Mouse (Mus musculus) forebrain, embryonic 15.5 days (tissue): ENCODE measurements at regions not wholly inside any gene's neighbourhood (a gene's known extent, or its start where the extent isn't known, plus 50 kb on each side); places are given as distances from the start of the nearest gene placed in this dataset.
A peak's percentile ranks its signal among the peaks of the same experiment; 100 is the strongest.

Source experiments
- ATAC-seq: fragments of 200-750 bp; cut with Nextera tagmentation; replicated peaks from 2 replicates; pipeline ENCODE4 v1.8.0; 2017; ENCODE audit warnings: mild to moderate bottlenecking, moderate TSS enrichment, moderate library complexity
- H3K27ac ChIP-seq: fragments of 300-500 bp; sonication (generic); replicated peaks from 2 replicates; pipeline ENCODE4 v1.5.1; 2015; ENCODE audit warnings: mild to moderate bottlenecking, inconsistent platforms
- H3K27me3 ChIP-seq: fragments of 300-500 bp; sonication (generic); 2 replicates; pipeline ENCODE4 v1.6.1; 2015; ENCODE audit warnings: inconsistent platforms
- H3K36me3 ChIP-seq: fragments of 300-500 bp; sonication (generic); 2 replicates; pipeline ENCODE4 v1.6.1; 2015; ENCODE audit warnings: mild to moderate bottlenecking, inconsistent platforms
- H3K4me1 ChIP-seq: fragments of 300-500 bp; sonication (generic); 2 replicates; pipeline ENCODE4 v1.6.1; 2015; ENCODE audit warnings: inconsistent platforms
- H3K4me2 ChIP-seq: fragments of 300-500 bp; sonication (generic); replicated peaks from 2 replicates; pipeline ENCODE4 v1.6.1; 2015; ENCODE audit warnings: mild to moderate bottlenecking, inconsistent platforms
- H3K4me3 ChIP-seq: fragments of 300-500 bp; sonication (generic); 2 replicates; pipeline ENCODE4 v1.5.1; 2015; ENCODE audit warnings: mild to moderate bottlenecking, inconsistent platforms
- H3K9ac ChIP-seq: fragments of 300-500 bp; sonication (generic); replicated peaks from 2 replicates; pipeline ENCODE4 v1.6.1; 2015; ENCODE audit warnings: mild to moderate bottlenecking, inconsistent platforms
- H3K9me3 ChIP-seq: fragments of 300-500 bp; sonication (generic); 2 replicates; pipeline ENCODE4 v1.6.1; 2016; ENCODE audit warnings: inconsistent platforms
- WGBS: fragments of 180-500 bp; shearing (Covaris S2); methylation state at CpG from one replicate; pipeline ENCODE4 v1.1.7; 2015; ENCODE audit warnings: mixed read lengths; 5-methylcytosine and 5-hydroxymethylcytosine counted together

DNA sequence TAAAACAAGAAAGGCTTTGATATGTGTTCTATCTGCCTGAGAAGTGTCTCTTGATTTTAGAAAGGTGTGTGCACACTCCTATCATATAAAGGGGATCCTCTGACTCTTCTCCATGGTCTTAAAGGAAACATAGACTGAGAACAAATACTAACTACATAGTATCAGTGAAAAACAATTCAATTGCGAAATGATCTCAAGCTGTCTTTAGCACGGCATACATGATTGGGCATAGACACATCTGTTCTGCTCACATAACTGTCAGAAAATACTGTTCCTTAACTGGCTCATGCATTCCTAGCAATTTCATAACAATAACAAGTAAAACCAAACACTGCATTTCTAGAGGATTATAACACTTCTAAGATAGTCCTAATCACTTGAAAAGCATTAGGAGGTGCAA lies 95.5 kb upstream of the Kitl start:
- no peaks in the 10 kb centered on the region for H3K9me3 ChIP-seq
- H3K27ac ChIP-seq = no peak overlapping the region
- H3K36me3 ChIP-seq = no peaks in the 10 kb centered on the region
- no peaks in the 10 kb centered on the region for H3K4me1 ChIP-seq
- ATAC-seq = no peak
- H3K9ac ChIP-seq = no peak overlapping the region
- no peak overlapping the region for H3K4me2 ChIP-seq
- H3K27me3 ChIP-seq = no peaks in the 10 kb centered on the region
- H3K4me3 ChIP-seq = no peak overlapping the region
- 77% methylated on average over 2 of the region's 2 CpGs for WGBS

DNA sequence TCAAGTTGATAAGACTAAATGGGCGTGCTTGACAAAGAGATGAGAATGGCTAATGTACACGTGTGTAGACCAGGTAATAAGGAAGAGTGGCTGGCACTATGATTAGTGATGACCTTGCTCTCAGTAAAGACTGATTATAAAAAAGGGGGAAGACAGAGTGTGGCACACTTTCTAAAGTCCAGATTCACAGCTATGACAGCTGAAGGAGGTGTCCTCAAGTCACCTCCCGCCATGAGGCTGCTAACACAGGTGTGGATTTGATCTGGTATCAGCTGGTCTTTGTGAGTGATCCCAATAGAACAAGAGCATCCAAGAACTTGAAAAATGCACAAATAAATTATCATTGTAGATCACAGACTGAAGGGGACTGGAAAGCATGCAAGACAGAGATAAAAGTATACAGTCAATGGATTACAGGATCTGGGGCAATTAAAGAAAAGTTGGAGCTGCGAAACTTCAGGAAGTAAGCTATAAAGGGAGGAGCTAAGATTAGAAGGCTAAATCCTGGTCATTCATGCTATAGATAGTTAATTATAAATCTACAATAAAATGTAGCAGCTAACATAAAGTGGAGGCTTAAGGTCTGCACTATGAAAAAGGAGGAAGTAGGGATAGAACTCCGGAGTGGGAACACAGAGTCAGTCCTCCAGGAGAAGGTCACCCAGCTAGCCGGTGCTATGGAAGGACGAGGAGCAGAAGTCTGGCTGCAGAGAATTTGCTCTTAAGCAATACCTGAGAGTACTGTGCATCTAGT lies 96.7 kb upstream of the Kitl start:
- Histone ChIP-seq H3K4me1 (no peaks in the 10 kb centered on the region), H3K4me2 (no peak overlapping the region), H3K27ac (no peak overlapping the region), H3K36me3 (no peaks in the 10 kb centered on the region), H3K4me3 (no peak overlapping the region), H3K9me3 (no peaks in the 10 kb centered on the region), H3K27me3 (no peaks in the 10 kb centered on the region), H3K9ac (no peak overlapping the region)
- no peak for ATAC-seq
- 95% methylated on average over 7 of the region's 7 CpGs for WGBS

DNA sequence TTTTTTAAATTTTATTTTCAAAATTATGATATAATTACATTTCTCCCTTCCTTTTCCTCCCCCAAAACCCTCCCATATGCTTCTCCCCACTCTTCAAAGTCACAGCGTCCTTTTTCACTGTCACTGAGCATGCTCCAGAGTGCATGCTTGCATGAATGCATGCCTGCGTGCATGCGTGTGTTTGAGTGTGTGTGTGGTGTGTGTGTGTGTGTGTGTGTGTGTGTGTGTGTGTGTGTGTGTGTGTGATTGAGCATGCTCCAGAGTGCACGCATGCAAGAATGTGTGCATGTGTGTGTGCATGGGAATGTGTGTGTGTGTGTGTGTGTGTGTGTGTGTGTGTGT lies 101.6 kb upstream of the Kitl start:
- Histone ChIP-seq H3K4me1 (no peaks in the 10 kb centered on the region), H3K27me3 (0 out of 2 replicates have a peak, but pooled peaks cover 4% of the 10 kb centered on the region), H3K9me3 (no peaks in the 10 kb centered on the region), H3K27ac (no peak overlapping the region), H3K4me2 (no peak overlapping the region), H3K4me3 (no peak overlapping the region), H3K36me3 (no peaks in the 10 kb centered on the region), H3K9ac (no peak overlapping the region)
- 93% methylated on average over 4 of the region's 4 CpGs for WGBS
- no peak for ATAC-seq

DNA sequence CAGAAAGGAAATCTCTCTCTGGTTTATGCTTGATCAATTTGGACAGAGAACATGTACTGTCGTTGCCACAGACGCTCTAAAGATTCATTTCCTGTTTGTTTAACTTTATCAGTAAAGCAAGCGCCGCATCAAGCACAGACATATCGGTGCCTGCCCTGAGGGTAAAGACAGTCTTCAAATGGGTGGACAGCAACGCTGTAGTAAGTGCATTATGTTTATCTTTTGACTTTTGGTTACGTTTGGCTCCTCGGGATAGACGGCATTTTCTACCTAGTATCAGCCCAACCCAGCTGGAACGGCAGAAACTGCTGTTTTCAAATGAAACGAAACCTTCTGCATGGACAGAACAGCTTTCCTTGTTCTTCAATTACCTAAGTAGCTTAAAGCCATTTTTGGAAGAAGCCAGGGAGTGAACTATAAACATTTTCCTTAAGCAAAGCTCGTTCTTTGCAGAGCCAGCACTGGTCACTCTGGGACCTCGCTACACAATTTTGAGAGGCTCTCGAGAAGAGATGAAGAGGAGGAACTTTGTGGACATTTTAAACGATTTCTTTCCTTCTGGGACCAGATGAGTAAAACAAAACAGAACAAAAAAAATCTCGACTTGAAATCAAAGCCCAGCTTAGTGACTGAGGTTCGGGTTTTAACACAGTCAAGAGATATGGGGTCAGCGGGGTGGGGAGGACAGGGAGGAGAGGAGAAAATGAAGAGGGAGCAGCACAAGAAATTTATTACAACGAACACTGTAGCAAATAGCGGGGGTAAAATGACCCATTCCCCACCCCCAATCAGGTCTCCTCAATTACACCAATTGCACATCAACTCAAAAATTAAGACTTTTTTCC lies 102.2 kb upstream of the Kitl start:
- Histone ChIP-seq H3K9ac (no peak overlapping the region), H3K4me2 (no peak overlapping the region), H3K36me3 (no peaks in the 10 kb centered on the region), H3K27me3 (0 out of 2 replicates have a peak, but pooled peaks cover 4% of the 10 kb centered on the region), H3K4me3 (no peak overlapping the region), H3K27ac (no peak overlapping the region), H3K9me3 (no peaks in the 10 kb centered on the region), H3K4me1 (0 out of 2 replicates have a peak, but pooled peaks cover under 1% of the 10 kb centered on the region)
- 83% methylated on average over 20 of the region's 20 CpGs for WGBS
- no peak for ATAC-seq

DNA sequence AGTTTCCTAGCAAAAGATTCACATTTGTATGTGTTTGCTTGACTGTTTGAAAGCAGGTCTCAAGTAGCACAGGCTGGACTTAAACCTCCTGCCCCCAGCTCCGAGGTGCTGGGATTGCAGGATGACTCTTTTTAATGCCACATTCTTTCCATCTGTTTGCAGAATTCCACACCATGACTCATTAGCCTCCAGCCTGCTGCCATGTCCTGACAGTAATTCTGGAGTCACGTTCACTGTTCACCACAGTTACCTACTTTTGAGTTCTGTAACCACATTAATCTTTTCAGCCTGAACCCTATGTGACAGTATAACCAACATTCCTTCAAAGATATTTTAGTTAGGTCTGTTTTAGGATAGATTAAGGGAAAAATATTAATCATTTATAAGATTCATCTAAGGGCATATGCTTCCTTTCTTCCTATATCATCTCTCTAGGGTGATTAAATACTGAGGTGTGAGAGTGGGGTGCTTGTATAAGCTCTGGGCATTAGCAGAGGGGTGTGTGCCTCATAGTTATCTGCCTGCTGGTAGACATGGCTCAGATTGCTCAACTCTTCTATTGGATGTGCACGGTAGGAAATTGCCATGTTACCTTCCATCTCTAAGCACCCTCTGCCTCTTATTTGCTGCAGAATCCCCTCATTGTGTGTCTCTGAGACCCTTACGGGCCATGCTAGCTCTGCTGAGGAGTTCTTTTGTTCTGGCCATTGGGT lies 105.3 kb upstream of the Kitl start:
- WGBS = 71% methylated on average over 4 of the region's 4 CpGs
- H3K9me3 ChIP-seq = no peaks in the 10 kb centered on the region

DNA sequence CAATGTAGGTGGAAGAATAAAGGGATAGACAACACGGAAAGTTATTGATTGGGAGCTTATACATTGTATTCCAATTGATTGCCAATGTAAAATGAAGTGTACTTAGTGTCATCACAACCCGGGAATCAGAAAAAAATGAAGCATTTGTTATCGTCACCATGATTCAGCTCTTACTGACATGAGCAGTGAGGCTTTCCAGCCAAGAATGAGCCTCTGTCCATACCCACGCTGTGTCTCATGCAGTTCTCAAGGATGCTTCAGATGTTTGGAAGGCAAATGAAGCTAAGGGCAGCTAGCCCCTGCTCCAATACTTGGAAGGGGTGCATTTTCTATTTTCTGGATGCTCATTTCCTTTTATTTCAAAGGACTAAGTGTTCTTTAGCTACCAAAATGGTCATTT lies 107.4 kb upstream of the Kitl start:
- H3K4me3 ChIP-seq = no peak overlapping the region
- H3K36me3 ChIP-seq = no peaks in the 10 kb centered on the region
- H3K4me2 ChIP-seq = no peak overlapping the region
- no peak overlapping the region for H3K27ac ChIP-seq
- no peak overlapping the region for H3K9ac ChIP-seq
- H3K9me3 ChIP-seq = no peaks in the 10 kb centered on the region
- 0 out of 2 replicates have a peak, but pooled peaks cover 3% of the 10 kb centered on the region for H3K4me1 ChIP-seq
- no peak for ATAC-seq
- 34% methylated on average over 4 of the region's 4 CpGs for WGBS
- H3K27me3 ChIP-seq = 0 out of 2 replicates have a peak, but pooled peaks cover 4% of the 10 kb centered on the region

More for the DNA sequence above, 105.3 kb upstream of the Kitl start:
- H3K27ac ChIP-seq = no peak overlapping the region
- no peaks in the 10 kb centered on the region for H3K36me3 ChIP-seq
- no peak overlapping the region for H3K9ac ChIP-seq
- H3K4me2 ChIP-seq = no peak overlapping the region
- no peak for ATAC-seq
- 0 out of 2 replicates have a peak, but pooled peaks cover 4% of the 10 kb centered on the region for H3K27me3 ChIP-seq
- H3K4me3 ChIP-seq = no peak overlapping the region
- H3K4me1 ChIP-seq = 0 out of 2 replicates have a peak, but pooled peaks cover 3% of the 10 kb centered on the region

DNA sequence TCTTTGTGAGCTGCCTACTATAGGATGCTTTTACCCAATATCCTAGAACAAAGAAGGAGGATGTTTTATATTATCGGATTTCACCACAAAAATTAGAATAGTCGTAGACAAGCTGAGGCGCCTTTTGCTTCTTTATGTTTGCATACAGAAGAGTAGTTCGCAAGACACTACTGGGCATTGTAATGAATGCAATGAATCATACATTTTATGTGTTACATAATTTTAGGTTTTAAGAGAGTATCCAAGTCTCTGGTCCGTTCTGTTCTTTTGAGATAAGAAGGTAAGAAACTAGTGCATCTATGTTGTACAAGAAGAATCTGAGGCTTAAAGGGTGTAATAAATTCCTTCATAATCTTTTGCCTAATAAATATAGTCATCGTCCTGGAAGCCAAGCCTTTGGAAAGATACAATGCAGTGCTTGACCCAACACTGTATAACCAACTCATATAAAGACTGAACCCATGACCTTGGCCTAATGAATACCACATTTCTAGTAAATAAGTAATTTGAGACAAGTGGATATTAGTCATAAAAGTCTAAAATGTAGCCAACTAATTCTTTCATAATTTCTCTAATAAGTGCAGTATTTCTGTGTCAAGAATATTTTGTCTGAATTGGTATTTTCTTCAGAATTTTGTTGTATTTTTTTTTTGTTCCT lies 108.5 kb upstream of the Kitl start:
- no peak for ATAC-seq
- Histone ChIP-seq H3K27me3 (0 out of 2 replicates have a peak, but pooled peaks cover 4% of the 10 kb centered on the region), H3K27ac (no peak overlapping the region), H3K9ac (no peak overlapping the region), H3K4me1 (0 out of 2 replicates have a peak, but pooled peaks cover 3% of the 10 kb centered on the region), H3K4me3 (no peak overlapping the region), H3K36me3 (no peaks in the 10 kb centered on the region), H3K9me3 (no peaks in the 10 kb centered on the region), H3K4me2 (no peak overlapping the region)
- WGBS = 92% methylated on average over 6 of the region's 6 CpGs

DNA sequence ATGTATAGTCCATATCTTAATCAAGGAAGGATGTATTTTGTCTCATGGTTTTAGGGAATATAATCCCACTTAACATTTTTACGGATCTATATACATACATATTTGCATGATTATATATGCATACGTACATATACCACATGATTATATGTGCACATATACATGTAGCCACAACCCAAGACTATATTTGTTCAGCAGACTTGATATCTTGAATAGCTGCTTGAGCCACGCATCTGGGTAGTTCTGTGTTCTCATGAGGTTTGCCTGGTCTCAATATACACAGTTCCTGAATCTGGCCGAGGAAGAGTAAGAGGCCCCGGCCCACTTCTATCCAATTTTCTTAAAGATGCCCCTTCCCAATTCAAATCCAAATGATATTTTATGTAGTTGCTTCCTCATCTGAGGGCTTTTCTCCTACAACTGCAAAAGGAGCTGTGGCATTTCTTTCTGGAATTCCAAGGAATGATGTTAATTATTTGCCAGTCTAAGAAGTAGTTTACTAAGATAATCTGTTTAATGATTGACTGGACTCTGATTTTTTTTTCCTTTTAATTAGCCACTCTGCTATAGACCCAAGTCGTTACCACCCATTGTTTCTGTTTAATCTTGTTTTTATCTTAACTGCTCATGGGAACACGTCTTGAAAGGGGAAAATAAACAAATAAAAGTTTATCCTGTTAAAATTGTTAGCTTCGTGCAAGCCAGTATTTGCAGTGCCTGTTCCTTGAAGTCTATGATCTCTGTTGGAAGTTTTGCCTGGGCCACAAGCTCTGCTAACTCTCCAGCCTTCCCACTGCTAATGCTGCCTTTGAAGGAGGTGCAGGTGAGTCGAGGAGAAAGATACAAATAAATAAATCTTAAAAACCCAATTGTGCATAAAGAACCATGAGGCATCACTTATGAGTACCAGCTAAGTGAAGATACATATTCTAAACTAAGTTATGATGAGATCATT lies 112.9 kb upstream of the Kitl start:
- ATAC-seq = no peak
- Histone ChIP-seq H3K4me2 (no peak overlapping the region), H3K4me1 (no peaks in the 10 kb centered on the region), H3K9me3 (no peaks in the 10 kb centered on the region), H3K27me3 (no peaks in the 10 kb centered on the region), H3K27ac (no peak overlapping the region), H3K4me3 (no peak overlapping the region), H3K9ac (no peak overlapping the region), H3K36me3 (no peaks in the 10 kb centered on the region)
- WGBS = 56% methylated on average over 9 of the region's 9 CpGs

DNA sequence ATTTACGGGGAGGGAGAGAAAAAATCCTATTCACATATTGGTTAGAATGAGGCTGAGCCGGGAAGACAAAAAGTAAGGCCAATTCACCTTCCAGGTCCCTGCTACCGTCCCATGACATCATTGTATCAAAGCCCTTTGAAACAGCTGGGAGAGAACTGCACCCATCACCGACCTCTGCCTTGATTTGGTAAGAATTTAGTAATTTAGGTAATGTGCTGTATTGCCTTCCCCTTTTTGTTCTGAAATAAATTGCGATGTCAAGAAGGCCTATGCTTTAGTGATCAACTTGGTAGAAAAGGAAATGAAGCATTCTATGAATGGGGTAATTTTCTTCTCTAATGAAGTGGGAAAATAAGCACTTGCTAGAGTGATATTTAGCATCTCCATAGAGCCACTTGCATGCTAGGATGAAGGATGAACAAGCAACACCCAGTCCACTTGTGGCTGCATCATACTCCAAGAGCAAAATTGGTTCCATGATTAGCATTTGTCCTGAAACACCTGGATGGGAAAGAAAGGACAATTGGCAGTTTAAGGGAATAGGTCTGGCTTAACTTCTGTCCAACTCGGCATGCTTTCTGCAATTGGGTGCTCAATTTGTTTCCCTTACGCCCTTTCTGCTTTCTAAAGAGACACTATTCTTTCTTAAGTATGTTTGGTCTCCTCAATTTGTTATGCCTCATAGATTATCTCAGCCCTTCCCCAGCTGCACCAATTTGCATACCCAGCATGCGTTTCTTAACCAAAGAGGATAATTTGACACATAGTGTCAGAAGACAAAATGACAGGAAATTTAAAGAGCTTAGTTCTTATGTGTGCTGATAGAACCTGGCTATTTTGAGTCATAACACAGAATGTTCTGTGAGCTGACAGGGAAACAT lies 114.2 kb upstream of the Kitl start:
- H3K9ac ChIP-seq = no peak overlapping the region
- no peaks in the 10 kb centered on the region for H3K27me3 ChIP-seq
- no peak overlapping the region for H3K4me3 ChIP-seq
- peak; percentile 60 for ATAC-seq
- H3K27ac ChIP-seq = no peak overlapping the region
- no peak overlapping the region for H3K4me2 ChIP-seq
- WGBS = 44% methylated on average over 8 of the region's 8 CpGs
- H3K36me3 ChIP-seq = no peaks in the 10 kb centered on the region
- H3K9me3 ChIP-seq = no peaks in the 10 kb centered on the region
- H3K4me1 ChIP-seq = no peaks in the 10 kb centered on the region

DNA sequence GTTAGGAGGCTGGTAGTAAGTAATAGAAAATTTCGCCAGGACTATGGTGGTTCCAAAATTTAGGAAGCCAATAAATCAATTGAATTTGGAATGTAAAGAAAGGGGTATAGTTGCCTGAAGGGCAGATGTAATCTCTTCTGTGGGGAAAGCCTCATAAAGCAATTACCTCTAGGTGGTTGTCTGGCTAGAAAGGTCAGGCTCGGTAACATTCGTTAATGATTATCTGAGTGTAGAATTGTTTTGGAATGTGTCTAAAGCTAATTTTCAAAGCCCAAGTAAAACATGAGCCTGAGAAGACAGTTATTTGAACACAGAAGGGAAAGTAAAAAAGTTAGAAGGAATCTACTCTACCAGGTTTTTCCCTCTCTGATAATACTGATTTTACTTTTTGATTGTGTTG lies 121.4 kb upstream of the Kitl start:
- no peak for ATAC-seq
- no peak overlapping the region for H3K27ac ChIP-seq
- no peak overlapping the region for H3K4me2 ChIP-seq
- WGBS = 45% methylated on average over 3 of the region's 3 CpGs
- no peaks in the 10 kb centered on the region for H3K4me1 ChIP-seq
- H3K4me3 ChIP-seq = no peak overlapping the region
- H3K36me3 ChIP-seq = no peaks in the 10 kb centered on the region
- H3K27me3 ChIP-seq = no peaks in the 10 kb centered on the region
- H3K9ac ChIP-seq = no peak overlapping the region
- no peaks in the 10 kb centered on the region for H3K9me3 ChIP-seq
